Mouse (Mus musculus): ENCODE results near the gene Aars2. TPM values are rescaled to one million over a fixed set of nuclear protein-coding genes. Genes with fewer than 3 reads are reported as not detected.
A peak's percentile ranks its signal among the peaks of the same experiment; 100 is the strongest.

The Aars2 gene
- polyA plus RNA-seq, 1 experiment from 2014 or later, result 17.6 TPM

DNA sequence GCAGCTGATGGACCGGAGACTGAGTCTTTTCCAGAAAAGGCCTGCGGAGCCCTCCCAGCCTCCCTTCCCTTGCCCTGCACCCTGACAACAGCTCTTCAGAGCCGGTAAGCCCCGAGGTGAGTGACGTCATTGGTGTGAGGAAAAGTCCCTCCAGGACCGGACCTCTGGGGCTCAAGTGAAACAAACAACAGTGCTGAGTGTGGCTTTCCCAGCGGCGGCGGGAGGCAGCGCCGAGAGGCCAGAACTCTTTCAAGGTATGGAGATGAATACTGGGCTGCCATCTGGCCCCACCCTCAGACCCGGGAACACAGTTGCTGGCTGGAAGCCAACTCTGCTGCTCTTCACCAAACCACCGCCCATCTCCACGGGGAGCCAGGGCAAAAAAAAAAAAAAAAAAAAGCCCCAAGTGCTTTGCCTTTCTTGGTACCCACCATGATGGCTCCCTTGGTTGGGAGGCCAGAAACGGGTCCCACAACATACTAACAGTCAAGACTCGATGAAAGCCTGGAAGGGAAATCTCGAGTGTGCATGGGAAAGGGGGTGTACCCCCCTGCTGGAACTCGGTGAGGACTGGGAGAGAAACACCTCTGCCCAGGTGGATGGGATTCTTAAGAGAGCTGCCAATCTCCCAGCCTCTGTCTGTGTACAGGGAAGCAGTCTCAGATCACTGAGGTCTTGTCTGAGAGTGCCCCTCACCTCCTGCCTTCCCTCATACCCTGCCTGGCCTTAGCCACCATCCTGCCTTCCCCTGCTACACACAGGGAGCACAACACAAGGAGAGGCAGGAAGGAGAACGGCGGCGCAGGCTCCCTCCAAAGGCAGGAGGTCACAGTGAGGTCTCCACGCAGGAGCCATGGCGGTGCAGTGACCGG is 37.6 kb downstream of the Aars2 start:
- Histone ChIP-seq H3K36me3 (peaks cover 35% of the 10 kb centered on the region), H3K9me3 (no peaks in the 10 kb centered on the region), H3K27ac (0 out of 2 replicates have a peak overlapping the region, but pooled peaks have one; percentile 14), H3K4me3 (replicated peaks) (peak overlapping the region; percentile 20), H3K27me3 (peaks cover 71% of the 10 kb centered on the region), H3K4me2 (replicated peaks) (peak overlapping the region; percentile 44), H3K9ac (replicated peaks) (peak overlapping the region; percentile 44), H3K4me1 (replicated peaks) (peaks cover 51% of the 10 kb centered on the region)
- WGBS, result 8% methylated on average over 24 of the region's 24 CpGs
- 0 out of 2 replicates have a peak, but pooled peaks have one; percentile 2 for ATAC-seq

- ATAC-seq, result no peak
- Histone ChIP-seq H3K27me3 (peaks cover 64% of the 10 kb centered on the region), H3K4me2 (replicated peaks) (peak overlapping the region; percentile 44), H3K9me3 (no peaks in the 10 kb centered on the region), H3K36me3 (peaks cover 35% of the 10 kb centered on the region), H3K9ac (replicated peaks) (peak overlapping the region; percentile 44), H3K27ac (no peak overlapping the region), H3K4me1 (replicated peaks) (peaks cover 53% of the 10 kb centered on the region), H3K4me3 (replicated peaks) (peak overlapping the region; percentile 20)
- whole genome bisulfite sequencing, result 3% methylated on average over 45 of the region's 46 CpGs
Observed at GRCm38 (mm10) chr17:45544873-45545277, 38.2 kb downstream of the Aars2 start.

GRCm38 (mm10) chr17:45545278-45545961 is 38.8 kb downstream of the Aars2 start:
- peaks cover 59% of the 10 kb centered on the region for H3K4me1 ChIP-seq (replicated peaks)
- peak overlapping the region; percentile 44 for H3K9ac ChIP-seq (replicated peaks)

GRCm38 (mm10) chr17:45546941-45547340 is 40.3 kb downstream of the Aars2 start:
- peaks cover 70% of the 10 kb centered on the region for H3K4me1 ChIP-seq (replicated peaks)
- H3K4me3 ChIP-seq (replicated peaks), result no peak overlapping the region
- H3K27me3 ChIP-seq, result peaks cover 52% of the 10 kb centered on the region
- no peak overlapping the region for H3K27ac ChIP-seq
- peaks cover 35% of the 10 kb centered on the region for H3K36me3 ChIP-seq
- no peak for ATAC-seq
- peak overlapping the region; percentile 7; the same call in 1 of the 2 replicates for H3K4me2 ChIP-seq (replicated peaks)
- H3K9ac ChIP-seq (replicated peaks), result peak overlapping the region; percentile 28; the same call in 1 of the 2 replicates
- no peaks in the 10 kb centered on the region for H3K9me3 ChIP-seq
- 69% methylated on average over 16 of the region's 16 CpGs for WGBS

More at GRCm38 (mm10) chr17:45545278-45545961, 38.8 kb downstream of the Aars2 start:
- Histone ChIP-seq H3K27ac (no peak overlapping the region), H3K4me2 (replicated peaks) (peak overlapping the region; percentile 44), H3K4me3 (replicated peaks) (peak overlapping the region; percentile 20), H3K27me3 (peaks cover 59% of the 10 kb centered on the region), H3K9me3 (no peaks in the 10 kb centered on the region), H3K36me3 (peaks cover 35% of the 10 kb centered on the region)
- WGBS, result 10% methylated on average over 74 of the region's 74 CpGs
- no peak for ATAC-seq

GRCm38 (mm10) chr17:45547461-45548190 is 41.0 kb downstream of the Aars2 start:
- no peak overlapping the region for H3K27ac ChIP-seq
- peak overlapping the region; percentile 87 for H3K4me3 ChIP-seq (replicated peaks)
- WGBS, result 75% methylated on average over 5 of the region's 5 CpGs
- H3K9ac ChIP-seq (replicated peaks), result no peak overlapping the region; the same call in 1 of the 2 replicates
- peaks cover 35% of the 10 kb centered on the region for H3K36me3 ChIP-seq
- H3K9me3 ChIP-seq, result no peaks in the 10 kb centered on the region
- peaks cover 72% of the 10 kb centered on the region for H3K4me1 ChIP-seq (replicated peaks)
- ATAC-seq, result no peak
- H3K27me3 ChIP-seq, result peaks cover 50% of the 10 kb centered on the region
- peak overlapping the region; percentile 68 for H3K4me2 ChIP-seq (replicated peaks)

DNA sequence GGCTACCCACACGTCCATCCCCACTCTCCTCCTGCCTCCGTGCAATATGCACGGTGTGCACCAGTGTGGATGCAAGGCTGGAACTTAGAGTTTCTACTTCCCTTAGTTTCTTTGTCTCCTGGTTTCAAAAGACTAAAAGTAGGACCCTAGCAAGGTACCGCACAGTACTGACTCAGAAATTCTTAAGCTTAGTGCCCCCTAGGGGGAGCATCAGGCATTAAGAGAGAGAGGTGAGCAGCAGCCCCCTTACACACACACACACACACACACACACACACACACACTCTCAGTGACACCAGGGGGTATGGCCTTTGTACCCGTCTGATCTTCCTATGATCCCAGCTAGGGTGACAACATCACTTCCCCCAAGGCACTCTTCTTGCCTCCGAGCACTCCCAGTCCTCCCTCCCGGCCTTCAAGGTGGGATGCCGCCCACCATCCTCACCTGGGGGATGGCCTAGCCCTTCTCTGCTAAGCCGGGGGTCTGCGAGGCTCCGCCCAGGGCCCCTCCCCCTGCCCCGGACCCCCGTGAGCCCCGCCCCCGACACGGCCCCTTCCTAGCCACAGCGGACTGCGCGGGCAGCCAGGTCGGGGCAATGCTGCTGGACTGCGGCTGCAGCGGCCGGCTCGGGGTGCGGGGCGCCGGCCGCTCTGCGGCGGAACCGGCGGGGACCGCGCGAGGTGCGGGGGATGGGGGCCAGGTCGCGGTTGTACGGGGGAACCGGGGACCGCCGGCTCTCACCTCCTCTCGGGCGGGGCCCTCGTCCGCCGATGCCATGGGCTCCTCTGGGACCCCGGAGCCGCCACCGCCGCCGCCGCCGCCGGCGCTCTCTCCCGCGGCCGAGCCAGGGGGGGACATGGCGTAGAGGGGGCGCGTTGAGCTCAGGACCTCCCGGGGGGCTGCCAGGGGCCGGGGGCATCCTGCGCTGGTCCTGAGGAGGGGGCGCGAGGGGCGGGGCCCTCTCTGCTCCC is 42.2 kb downstream of the Aars2 start:
- 2% methylated on average over 43 of the region's 68 CpGs for WGBS
- H3K9ac ChIP-seq (replicated peaks), result peak overlapping the region; percentile 99
- peak overlapping the region; percentile 87 for H3K4me3 ChIP-seq (replicated peaks)
- peak overlapping the region; percentile 96 for H3K27ac ChIP-seq
- peak; percentile 74 for ATAC-seq
- H3K36me3 ChIP-seq, result peaks cover 32% of the 10 kb centered on the region
- peaks cover 41% of the 10 kb centered on the region for H3K27me3 ChIP-seq
- peak overlapping the region; percentile 68 for H3K4me2 ChIP-seq (replicated peaks)
- peaks cover 63% of the 10 kb centered on the region for H3K4me1 ChIP-seq (replicated peaks)
- no peaks in the 10 kb centered on the region for H3K9me3 ChIP-seq

GRCm38 (mm10) chr17:45549617-45550181 is 43.1 kb downstream of the Aars2 start, which contains the start of gene Tmem151b:
Gene Tmem151b (minus strand): TSS chr17:45549677.
- ATAC-seq, result peak; percentile 31
- Histone ChIP-seq H3K9ac (replicated peaks) (peak within 1 kb of the TSS; percentile 99), H3K4me3 (replicated peaks) (peak within 1 kb of the TSS; percentile 87), H3K36me3 (peaks cover 23% of the 10 kb centered on the region), H3K4me2 (replicated peaks) (peak within 1 kb of the TSS; percentile 68), H3K4me1 (replicated peaks) (peaks cover 55% of the 10 kb centered on the region), H3K27ac (peak within 1 kb of the TSS; percentile 96), H3K9me3 (no peaks in the 10 kb centered on the region), H3K27me3 (peaks cover 35% of the 10 kb centered on the region)
- 0% methylated on average over 18 of the region's 29 CpGs for WGBS

GRCm38 (mm10) chr17:45550253-45550652 is 43.6 kb downstream of the Aars2 start:
- WGBS, result 28% methylated on average over 5 of the region's 5 CpGs
- Histone ChIP-seq H3K27me3 (peaks cover 30% of the 10 kb centered on the region), H3K36me3 (peaks cover 17% of the 10 kb centered on the region), H3K9me3 (no peaks in the 10 kb centered on the region), H3K4me1 (replicated peaks) (peaks cover 53% of the 10 kb centered on the region), H3K4me2 (replicated peaks) (peak overlapping the region; percentile 68), H3K27ac (no peak overlapping the region), H3K9ac (replicated peaks) (peak overlapping the region; percentile 99; the same call in 1 of the 2 replicates), H3K4me3 (replicated peaks) (peak overlapping the region; percentile 87)
- no peak; the same call in 1 of the 2 replicates for ATAC-seq

DNA sequence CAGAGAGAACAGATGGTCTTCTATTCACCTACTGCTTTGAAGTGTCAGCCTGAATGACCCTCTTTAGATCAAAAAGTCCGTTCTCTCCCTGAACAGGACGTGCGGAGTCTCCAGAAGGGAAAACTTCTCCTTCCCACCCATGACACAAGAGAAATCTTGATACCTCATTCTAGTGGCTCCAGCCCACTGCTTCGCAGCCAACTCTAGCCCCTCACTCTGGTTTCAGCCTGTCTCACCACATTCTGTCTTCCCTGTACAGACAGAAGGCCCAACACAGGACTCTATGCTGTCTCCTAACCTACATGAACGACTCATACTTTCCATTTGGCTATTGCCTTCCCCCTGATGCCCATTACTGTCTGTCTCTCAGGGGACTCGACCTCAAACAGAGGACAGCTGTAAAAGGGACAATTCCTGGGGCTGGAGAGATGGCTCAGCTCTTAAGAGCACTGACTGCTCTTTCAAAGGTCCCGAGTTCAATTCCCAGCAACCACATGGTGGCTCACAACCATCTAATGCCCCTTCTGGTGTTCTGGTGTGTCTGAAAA is 44.7 kb downstream of the Aars2 start:
- Histone ChIP-seq H3K4me2 (replicated peaks) (no peak overlapping the region), H3K27me3 (peaks cover 20% of the 10 kb centered on the region), H3K9ac (replicated peaks) (no peak overlapping the region), H3K9me3 (no peaks in the 10 kb centered on the region), H3K27ac (peak overlapping the region; percentile 31; the same call in 1 of the 2 replicates), H3K4me1 (replicated peaks) (peaks cover 51% of the 10 kb centered on the region), H3K36me3 (peaks cover 7% of the 10 kb centered on the region), H3K4me3 (replicated peaks) (no peak overlapping the region)
- no peak for ATAC-seq
- WGBS, result 42% methylated on average over 7 of the region's 7 CpGs

GRCm38 (mm10) chr17:45551816-45552451 is 45.3 kb downstream of the Aars2 start:
- peaks cover 20% of the 10 kb centered on the region for H3K27me3 ChIP-seq
- H3K9ac ChIP-seq (replicated peaks), result no peak overlapping the region
- 4% methylated on average over 8 of the region's 8 CpGs for WGBS
- ATAC-seq, result peak; percentile 16; the same call in 1 of the 2 replicates
- no peaks in the 10 kb centered on the region for H3K9me3 ChIP-seq
- 0 out of 2 replicates have a peak overlapping the region, but pooled peaks have one; percentile 5 for H3K4me2 ChIP-seq (replicated peaks)
- no peak overlapping the region for H3K27ac ChIP-seq
- H3K36me3 ChIP-seq, result peaks cover 1% of the 10 kb centered on the region
- H3K4me3 ChIP-seq (replicated peaks), result no peak overlapping the region
- H3K4me1 ChIP-seq (replicated peaks), result peaks cover 54% of the 10 kb centered on the region

Data from midbrain, embryonic 13.5 days (tissue).